Mouse (Mus musculus) liver, embryonic 12.5 days (tissue): ENCODE measurements around the gene Aarsd1. TPM values are rescaled to one million over a fixed set of nuclear protein-coding genes. Genes with fewer than 3 reads are reported as not detected.

ENCODE experiments used
- ATAC-seq: fragments of 200-750 bp; cut with Nextera tagmentation; 2 replicates; pipeline ENCODE4 v1.8.0; 2017; ENCODE audit warnings: moderate number of reproducible peaks, mild to moderate bottlenecking, moderate library complexity
- H3K27ac ChIP-seq: fragments of 300-500 bp; sonication (generic); 2 replicates; pipeline ENCODE4 v1.5.1; 2016; ENCODE audit warnings: mild to moderate bottlenecking
- H3K27me3 ChIP-seq: fragments of 300-500 bp; sonication (generic); replicated peaks from 2 replicates; pipeline ENCODE4 v1.6.1; 2016; ENCODE audit warnings: mild to moderate bottlenecking, moderate library complexity
- H3K36me3 ChIP-seq: fragments of 300-500 bp; sonication (generic); 2 replicates; pipeline ENCODE4 v1.6.1; 2016; ENCODE audit warnings: mild to moderate bottlenecking, moderate library complexity
- H3K4me1 ChIP-seq: fragments of 300-500 bp; sonication (generic); 2 replicates; pipeline ENCODE4 v1.6.1; 2016
- H3K4me2 ChIP-seq: fragments of 300-500 bp; sonication (generic); 2 replicates; pipeline ENCODE4 v1.6.1; 2016; ENCODE audit warnings: mild to moderate bottlenecking, moderate library complexity
- H3K4me3 ChIP-seq: fragments of 300-500 bp; sonication (generic); 2 replicates; pipeline ENCODE4 v1.5.1; 2016; ENCODE audit warnings: mild to moderate bottlenecking, moderate library complexity
- H3K9ac ChIP-seq: fragments of 300-500 bp; sonication (generic); 2 replicates; pipeline ENCODE4 v1.6.1; 2016; ENCODE audit warnings: mild to moderate bottlenecking, moderate library complexity
- H3K9me3 ChIP-seq: fragments of 300-500 bp; sonication (generic); replicated peaks from 2 replicates; pipeline ENCODE4 v1.6.1; 2016; ENCODE audit warnings: mild to moderate bottlenecking, moderate library complexity
- WGBS: fragments of 180-500 bp; shearing (Covaris S2); methylation state at CpG from one replicate; pipeline ENCODE4 v1.1.7; 2016; ENCODE audit not compliant: insufficient replicate concordance; 5-methylcytosine and 5-hydroxymethylcytosine counted together
- microRNA-seq: library from miRNA; unstranded; fragments of <30 nt; microRNA quantifications from one replicate; pipeline ENCODE4, GENCODE M21; 2017
- polyA plus RNA-seq: library from polyadenylated mRNA; unstranded; fragments of >200 nt; fragmentation: Nextera tagmentation; extraction: Ambion mirVana; gene quantifications from 2 replicates; pipeline ENCODE4 v1.2.1, GENCODE M21; 2016

Aarsd1 gene
- polyA plus RNA-seq, 1 experiment from 2014 or later = 72.7 TPM

DNA sequence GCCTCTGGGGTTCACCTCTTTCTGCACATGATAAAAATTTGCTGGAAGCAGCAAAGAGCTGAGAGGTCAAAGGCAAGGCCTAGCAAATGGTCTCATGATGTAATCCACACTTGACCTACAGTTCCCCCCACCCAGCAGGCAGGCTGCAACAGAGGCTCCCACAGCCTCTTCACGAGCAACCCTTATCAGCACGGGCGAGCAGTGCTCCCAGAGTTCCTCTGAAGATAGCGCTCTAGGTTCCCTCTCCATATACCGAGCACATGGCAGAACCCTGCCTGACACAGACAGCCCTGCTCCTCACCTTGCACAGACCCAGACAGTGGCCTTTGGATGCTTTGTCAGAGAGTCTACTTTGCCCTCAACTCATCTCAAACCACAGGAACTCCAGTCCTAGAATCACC is 52.9 kb downstream of the Aarsd1 start:
- ATAC-seq = peak; percentile 58
- Histone ChIP-seq H3K9me3 (no peaks in the 10 kb centered on the region), H3K4me3 (no peak overlapping the region), H3K27ac (no peak overlapping the region), H3K9ac (no peak overlapping the region), H3K4me1 (peaks cover 26% of the 10 kb centered on the region), H3K36me3 (no peaks in the 10 kb centered on the region), H3K27me3 (no peaks in the 10 kb centered on the region), H3K4me2 (no peak overlapping the region)
- 3% methylated on average over 5 of the region's 5 CpGs for WGBS

DNA sequence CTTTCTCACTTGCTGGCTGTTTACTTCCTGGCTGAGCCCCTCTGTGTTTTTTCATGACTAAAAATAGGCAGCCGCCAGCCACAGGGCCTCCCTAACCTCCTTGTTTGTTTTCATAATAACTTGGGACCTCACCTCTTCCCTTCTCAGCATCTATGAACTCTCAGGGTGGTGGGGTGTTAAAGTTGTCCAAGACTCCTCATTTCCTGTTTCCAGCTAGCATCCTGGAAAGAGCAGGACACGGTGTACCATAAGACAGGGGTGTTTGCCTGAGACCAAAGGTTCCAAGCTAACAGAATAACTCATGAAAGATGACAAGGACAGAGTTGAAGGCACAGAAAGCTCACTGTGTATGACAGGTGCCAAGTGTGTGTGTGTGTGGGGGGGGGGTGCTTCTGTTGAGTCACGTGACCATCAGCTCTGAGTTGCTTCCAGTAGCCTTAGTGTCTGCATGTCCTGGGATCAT is 56.7 kb downstream of the Aarsd1 start:
- Histone ChIP-seq H3K9ac (no peak overlapping the region), H3K4me2 (no peak overlapping the region), H3K9me3 (no peaks in the 10 kb centered on the region), H3K4me3 (no peak overlapping the region), H3K27me3 (no peaks in the 10 kb centered on the region), H3K27ac (no peak overlapping the region), H3K36me3 (no peaks in the 10 kb centered on the region), H3K4me1 (peaks cover 26% of the 10 kb centered on the region)
- ATAC-seq = no peak
- 41% methylated on average over 3 of the region's 3 CpGs for WGBS

DNA sequence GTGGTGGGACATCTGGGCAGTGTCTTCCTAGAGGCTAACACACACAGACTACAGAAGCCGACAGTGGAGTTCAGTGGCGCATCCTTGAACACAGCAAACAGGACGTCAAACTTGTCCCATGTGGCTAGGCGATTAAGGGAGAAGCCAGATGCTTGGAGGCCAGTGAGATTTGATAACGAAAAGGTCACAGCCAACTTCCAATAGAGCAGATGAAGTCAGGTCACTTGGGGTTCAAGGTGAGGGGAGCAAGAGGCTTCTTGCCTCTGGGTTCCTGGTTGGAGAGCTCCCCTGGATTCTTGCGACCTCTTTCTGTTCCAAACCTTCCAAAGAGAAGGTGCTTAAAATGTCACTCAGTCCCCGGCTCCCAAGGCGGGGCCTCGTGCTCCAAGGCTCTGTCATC is 57.6 kb downstream of the Aarsd1 start:
- Histone ChIP-seq H3K36me3 (no peaks in the 10 kb centered on the region), H3K27ac (no peak overlapping the region), H3K9me3 (no peaks in the 10 kb centered on the region), H3K9ac (no peak overlapping the region), H3K4me2 (no peak overlapping the region), H3K4me3 (no peak overlapping the region), H3K27me3 (no peaks in the 10 kb centered on the region), H3K4me1 (peaks cover 22% of the 10 kb centered on the region)
- ATAC-seq = no peak
- WGBS = 63% methylated on average over 9 of the region's 9 CpGs

DNA sequence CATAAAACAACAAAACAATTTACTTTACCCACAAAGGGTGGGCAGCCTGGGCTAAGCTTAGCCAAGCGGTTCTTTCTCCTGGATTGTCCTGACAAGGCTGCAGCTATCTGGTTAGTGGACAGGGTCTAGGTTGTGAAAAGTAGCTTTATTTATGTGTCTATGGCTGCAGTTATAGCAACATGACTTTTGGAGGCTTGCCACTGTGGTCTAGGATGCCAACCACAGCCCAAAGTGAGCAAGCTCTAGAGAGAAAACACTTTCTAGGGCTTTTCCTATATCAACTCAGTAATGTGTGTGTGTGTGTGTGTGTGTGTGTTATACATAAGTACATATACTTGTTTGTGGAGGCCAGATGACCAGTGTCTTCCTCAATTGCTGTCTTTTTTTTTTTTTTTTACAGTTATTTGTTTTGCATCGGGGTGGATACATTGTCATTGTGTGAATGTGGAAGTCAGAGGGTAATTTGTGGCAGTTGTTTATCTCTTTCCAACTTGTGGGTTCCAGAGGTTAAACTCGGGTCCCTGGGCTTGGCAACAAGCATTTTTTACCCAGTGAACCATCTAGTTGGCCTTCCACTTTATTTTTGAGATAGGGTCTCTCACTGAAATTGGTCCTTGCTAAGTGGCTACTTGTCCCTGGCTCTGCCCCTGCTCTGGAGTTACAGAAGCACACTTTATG is 59.8 kb downstream of the Aarsd1 start:
- Histone ChIP-seq H3K9me3 (no peaks in the 10 kb centered on the region), H3K4me3 (no peak overlapping the region), H3K27ac (no peak overlapping the region), H3K4me2 (no peak overlapping the region), H3K36me3 (no peaks in the 10 kb centered on the region), H3K4me1 (peaks cover 18% of the 10 kb centered on the region), H3K27me3 (peaks cover 3% of the 10 kb centered on the region; the same call in 1 of the 2 replicates), H3K9ac (no peak overlapping the region)
- WGBS = 53% methylated on average over 3 of the region's 3 CpGs
- no peak for ATAC-seq

Small RNA genes lying within 50 kb of the gene (microRNA-seq; reads per million reads assigned to microRNA genes)
- not detected for gene Mir6929

Other genes starting within 250 kb of the Aarsd1 start
- 0.17 and 0.26 TPM in 2 replicates for gene Cntnap1, start 247.1 kb downstream of the Aarsd1 start, polyA plus RNA-seq
- 2.7 and 2.8 TPM in 2 replicates for gene Plekhh3, start 246.3 kb downstream of the Aarsd1 start, polyA plus RNA-seq
- 0.07 TPM in 1 of 2 replicates, not detected in the other for gene Ccr10, start 242.2 kb downstream of the Aarsd1 start, polyA plus RNA-seq
- 9.8 and 10.3 TPM in 2 replicates for gene Ezh1, start 191.2 kb downstream of the Aarsd1 start, polyA plus RNA-seq
- gene Ramp2, start 171.6 kb downstream of the Aarsd1 start, polyA plus RNA-seq = 32.6 and 33.5 TPM in 2 replicates
- 106 TPM in 2 replicates for gene Vps25, start 163.9 kb downstream of the Aarsd1 start, polyA plus RNA-seq
- gene Wnk4, start 157.0 kb downstream of the Aarsd1 start, polyA plus RNA-seq = 11.3 and 12.3 TPM in 2 replicates
- gene Cntd1, start 138.6 kb downstream of the Aarsd1 start, polyA plus RNA-seq = 0.74 and 1.3 TPM in 2 replicates
- 144 and 150 TPM in 2 replicates for gene Coa3, start 138.5 kb downstream of the Aarsd1 start, polyA plus RNA-seq
- 115 and 119 TPM in 2 replicates for gene Becn1, start 115.3 kb downstream of the Aarsd1 start, polyA plus RNA-seq
- gene Psme3, start 101.4 kb downstream of the Aarsd1 start, polyA plus RNA-seq = 263 and 273 TPM in 2 replicates
- gene Aoc2, start 92.6 kb downstream of the Aarsd1 start, polyA plus RNA-seq = 2.2 TPM in 2 replicates
- gene Aoc3, start 87.0 kb downstream of the Aarsd1 start, polyA plus RNA-seq = 0.05 and 0.06 TPM in 2 replicates
- not detected in 2 replicates for gene G6pc, start 50.1 kb downstream of the Aarsd1 start, polyA plus RNA-seq
- gene Gm27029, start 7.2 kb upstream of the Aarsd1 start, polyA plus RNA-seq = 3.6 and 4.2 TPM in 2 replicates
- 9.8 TPM in 2 replicates for gene Rundc1, start 7.5 kb upstream of the Aarsd1 start, polyA plus RNA-seq
- 1.3 and 2.1 TPM in 2 replicates for gene Ptges3l, start 7.7 kb upstream of the Aarsd1 start, polyA plus RNA-seq
- gene Rpl27, start 24.7 kb upstream of the Aarsd1 start, polyA plus RNA-seq = 378 and 390 TPM in 2 replicates
- 35.8 and 37.1 TPM in 2 replicates for gene Ifi35, start 30.8 kb upstream of the Aarsd1 start, polyA plus RNA-seq
- 3.6 and 3.9 TPM in 2 replicates for gene Rnd2, start 47.4 kb upstream of the Aarsd1 start, polyA plus RNA-seq
- gene Vat1, start 48.6 kb upstream of the Aarsd1 start, polyA plus RNA-seq = 11.8 and 12.2 TPM in 2 replicates
- 17.2 and 17.4 TPM in 2 replicates for gene Brca1, start 134.3 kb upstream of the Aarsd1 start, polyA plus RNA-seq
- 45.1 and 47.9 TPM in 2 replicates for gene Nbr1, start 134.5 kb upstream of the Aarsd1 start, polyA plus RNA-seq
- 5.0 and 5.3 TPM in 2 replicates for gene Tmem106a, start 164.6 kb upstream of the Aarsd1 start, polyA plus RNA-seq
- not detected in 2 replicates for gene Gm11634, start 181.6 kb upstream of the Aarsd1 start, polyA plus RNA-seq
- gene Rdm1, start 209.6 kb upstream of the Aarsd1 start, polyA plus RNA-seq = 11.8 and 12.4 TPM in 2 replicates
- gene Arl4d, start 247.9 kb upstream of the Aarsd1 start, polyA plus RNA-seq = 1.0 and 1.3 TPM in 2 replicates